Mouse (Mus musculus) urinary bladder, postnatal 36 days (tissue): ENCODE data around the gene Fnbp4.
A peak's percentile ranks its signal among the peaks of the same experiment; 100 is the strongest.

ENCODE experiments used
- DNase-seq, 2 experiments: peaks; one replicate each; pipeline ENCODE4 v3.0.0; 2022; ENCODE audit warnings: low spot score in 2 of 2, mixed read lengths in 1 of 2

Gene Fnbp4

GRCm38 (mm10) chr2:90745053-90745678, at the start of gene Fnbp4:
Gene Fnbp4 (plus strand): TSS chr2:90745370.
- peak; percentile 97 to 98 for DNase-seq

GRCm38 (mm10) chr2:90700943-90701342, 44.2 kb upstream of the Fnbp4 start:
- DNase-seq: no peak

- DNase-seq: no peak
Measured at GRCm38 (mm10) chr2:90708548-90708947, 36.6 kb upstream of the Fnbp4 start.

- no peak for DNase-seq
Measured at GRCm38 (mm10) chr2:90715555-90716092, 29.5 kb upstream of the Fnbp4 start.

- no peak for DNase-seq
Measured at GRCm38 (mm10) chr2:90717366-90717765, 27.8 kb upstream of the Fnbp4 start.

- DNase-seq: no peak
Measured at GRCm38 (mm10) chr2:90717948-90718347, 27.2 kb upstream of the Fnbp4 start.

- no peak for DNase-seq
Measured at GRCm38 (mm10) chr2:90726818-90727217, 18.4 kb upstream of the Fnbp4 start.

- no peak for DNase-seq
Measured at GRCm38 (mm10) chr2:90735326-90735725, 9.8 kb upstream of the Fnbp4 start.

GRCm38 (mm10) chr2:90738801-90739200, 6.4 kb upstream of the Fnbp4 start:
- no peak for DNase-seq

- DNase-seq: no peak
Measured at GRCm38 (mm10) chr2:90739327-90739726, 5.8 kb upstream of the Fnbp4 start.

- no peak for DNase-seq
Measured at GRCm38 (mm10) chr2:90739921-90740320, 5.2 kb upstream of the Fnbp4 start.

GRCm38 (mm10) chr2:90744285-90745052, 701 bp upstream of the Fnbp4 start:
- no peak for DNase-seq

- DNase-seq: peak in 1 of 2 experiments; percentile 45
Measured at GRCm38 (mm10) chr2:90745740-90746537, 769 bp downstream of the Fnbp4 start.

GRCm38 (mm10) chr2:90746538-90746865, 1.3 kb downstream of the Fnbp4 start:
- DNase-seq: no peak

- DNase-seq: no peak
Measured at GRCm38 (mm10) chr2:90747131-90747530, 2.0 kb downstream of the Fnbp4 start.

- no peak for DNase-seq
Measured at GRCm38 (mm10) chr2:90749676-90750459, 4.7 kb downstream of the Fnbp4 start.

- DNase-seq: no peak
Measured at GRCm38 (mm10) chr2:90753565-90753964, 8.4 kb downstream of the Fnbp4 start.

GRCm38 (mm10) chr2:90754188-90754587, 9.0 kb downstream of the Fnbp4 start:
- no peak for DNase-seq

- no peak for DNase-seq
Measured at GRCm38 (mm10) chr2:90765123-90765522, 20.0 kb downstream of the Fnbp4 start.

- DNase-seq: no peak
Measured at GRCm38 (mm10) chr2:90781323-90781722, 36.2 kb downstream of the Fnbp4 start.

GRCm38 (mm10) chr2:90781938-90782337, 36.8 kb downstream of the Fnbp4 start:
- no peak for DNase-seq
